Mouse (Mus musculus): ENCODE results near the gene Cplx1. TPM values are rescaled to one million over a fixed set of nuclear protein-coding genes. Genes with fewer than 3 reads are reported as not detected.

The Cplx1 gene
- 100 to 1,000 TPM; 519 to 570 TPM for total RNA-seq (2021)

GRCm38 (mm10) chr5:108549489-108550206 lies at the start of gene Cplx1:
Cplx1 (minus strand) TSS chr5:108550024.
- DNase-seq (ENCODE audit: extremely low spot score in 1 of 2, low spot score in 1 of 2) = peak; percentile 58 to 65

GRCm38 (mm10) chr5:108581361-108581891 lies 31.6 kb upstream of the Cplx1 start:
- peak in 1 of 2 experiments; percentile 21 for DNase-seq (ENCODE audit: extremely low spot score in 1 of 2, low spot score in 1 of 2)

- no peak for DNase-seq (ENCODE audit: extremely low spot score in 1 of 2, low spot score in 1 of 2)
These were observed 23.2 kb upstream of the Cplx1 start for GRCm38 (mm10) chr5:108573054-108573453.

- DNase-seq (ENCODE audit: extremely low spot score in 1 of 2, low spot score in 1 of 2) = no peak
These were observed 21.2 kb upstream of the Cplx1 start for GRCm38 (mm10) chr5:108570991-108571390.

- DNase-seq (ENCODE audit: extremely low spot score in 1 of 2, low spot score in 1 of 2) = no peak
These were observed 17.3 kb upstream of the Cplx1 start for GRCm38 (mm10) chr5:108567104-108567503.

GRCm38 (mm10) chr5:108566523-108566922 lies 16.7 kb upstream of the Cplx1 start:
- DNase-seq (ENCODE audit: extremely low spot score in 1 of 2, low spot score in 1 of 2) = no peak

GRCm38 (mm10) chr5:108565381-108565780 lies 15.6 kb upstream of the Cplx1 start:
- DNase-seq (ENCODE audit: extremely low spot score in 1 of 2, low spot score in 1 of 2) = no peak

GRCm38 (mm10) chr5:108564346-108564745 lies 14.5 kb upstream of the Cplx1 start:
- DNase-seq (ENCODE audit: extremely low spot score in 1 of 2, low spot score in 1 of 2) = no peak

GRCm38 (mm10) chr5:108562483-108562882 lies 12.7 kb upstream of the Cplx1 start:
- no peak for DNase-seq (ENCODE audit: extremely low spot score in 1 of 2, low spot score in 1 of 2)

GRCm38 (mm10) chr5:108556986-108557385 lies 7.2 kb upstream of the Cplx1 start:
- DNase-seq (ENCODE audit: extremely low spot score in 1 of 2, low spot score in 1 of 2) = no peak

GRCm38 (mm10) chr5:108554041-108554440 lies 4.2 kb upstream of the Cplx1 start:
- no peak for DNase-seq (ENCODE audit: extremely low spot score in 1 of 2, low spot score in 1 of 2)

GRCm38 (mm10) chr5:108550207-108550594 lies 377 bp upstream of the Cplx1 start:
- peak in 1 of 2 experiments; percentile 26 for DNase-seq (ENCODE audit: extremely low spot score in 1 of 2, low spot score in 1 of 2)

GRCm38 (mm10) chr5:108549137-108549488 lies 711 bp downstream of the Cplx1 start:
- DNase-seq (ENCODE audit: extremely low spot score in 1 of 2, low spot score in 1 of 2) = no peak

- no peak for DNase-seq (ENCODE audit: extremely low spot score in 1 of 2, low spot score in 1 of 2)
These were observed 2.2 kb downstream of the Cplx1 start for GRCm38 (mm10) chr5:108547636-108548035.

GRCm38 (mm10) chr5:108543516-108544291 lies 6.1 kb downstream of the Cplx1 start:
- DNase-seq (ENCODE audit: extremely low spot score in 1 of 2, low spot score in 1 of 2) = no peak

GRCm38 (mm10) chr5:108534188-108534587 lies 15.6 kb downstream of the Cplx1 start:
- no peak for DNase-seq (ENCODE audit: extremely low spot score in 1 of 2, low spot score in 1 of 2)

- no peak for DNase-seq (ENCODE audit: extremely low spot score in 1 of 2, low spot score in 1 of 2)
These were observed 27.2 kb downstream of the Cplx1 start for GRCm38 (mm10) chr5:108522597-108522996.

- DNase-seq (ENCODE audit: extremely low spot score in 1 of 2, low spot score in 1 of 2) = no peak
These were observed 27.9 kb downstream of the Cplx1 start for GRCm38 (mm10) chr5:108521896-108522295.

GRCm38 (mm10) chr5:108521016-108521415 lies 28.8 kb downstream of the Cplx1 start:
- no peak for DNase-seq (ENCODE audit: extremely low spot score in 1 of 2, low spot score in 1 of 2)

- DNase-seq (ENCODE audit: extremely low spot score in 1 of 2, low spot score in 1 of 2) = no peak
These were observed 29.7 kb downstream of the Cplx1 start for GRCm38 (mm10) chr5:108520153-108520552.

GRCm38 (mm10) chr5:108518951-108519350 lies 30.9 kb downstream of the Cplx1 start:
- DNase-seq (ENCODE audit: extremely low spot score in 1 of 2, low spot score in 1 of 2) = no peak

All from layer of hippocampus, postnatal 25 days (tissue).